Mouse (Mus musculus): ENCODE measurements around the gene D11Wsu47e. TPM values are rescaled to one million over a fixed set of nuclear protein-coding genes. Genes with fewer than 3 reads are reported as not detected.

The D11Wsu47e gene
- total RNA-seq, 2 experiments from 2014 or later, result 13.4 to 18.7 TPM

DNA sequence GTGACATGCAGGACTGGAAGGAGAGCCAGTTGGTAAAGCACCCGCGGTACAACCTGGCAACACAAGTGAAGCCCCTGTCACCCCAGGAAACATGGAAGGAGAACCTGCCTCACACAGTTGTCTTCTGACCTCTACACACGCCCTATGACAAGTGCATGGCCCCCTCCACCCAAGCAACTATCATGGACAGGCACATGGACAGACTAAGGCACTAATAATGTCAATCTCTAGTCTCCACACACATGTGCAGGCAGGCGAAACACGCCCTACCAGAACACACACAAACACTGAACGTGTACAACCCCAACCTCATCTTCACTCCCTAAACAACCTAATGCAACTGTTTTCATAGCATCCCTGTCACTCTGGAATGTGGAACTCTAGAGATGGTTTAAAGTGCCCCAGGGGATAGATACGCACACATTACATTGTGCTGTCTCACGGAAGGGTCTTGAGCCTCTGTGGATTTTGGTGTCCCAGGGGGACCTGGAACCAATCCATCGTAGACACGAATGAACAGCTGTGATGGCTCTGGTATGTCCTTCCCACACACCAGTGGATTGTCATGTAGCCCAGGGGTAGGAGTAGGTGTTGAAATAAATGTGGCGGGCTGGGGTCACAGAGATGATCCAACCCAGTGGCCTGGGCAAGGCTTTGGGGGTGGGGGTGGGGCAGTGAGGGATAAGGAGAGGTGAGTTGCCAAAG, 52.8 kb downstream of the D11Wsu47e start:
- DNase-seq, result no peak

DNA sequence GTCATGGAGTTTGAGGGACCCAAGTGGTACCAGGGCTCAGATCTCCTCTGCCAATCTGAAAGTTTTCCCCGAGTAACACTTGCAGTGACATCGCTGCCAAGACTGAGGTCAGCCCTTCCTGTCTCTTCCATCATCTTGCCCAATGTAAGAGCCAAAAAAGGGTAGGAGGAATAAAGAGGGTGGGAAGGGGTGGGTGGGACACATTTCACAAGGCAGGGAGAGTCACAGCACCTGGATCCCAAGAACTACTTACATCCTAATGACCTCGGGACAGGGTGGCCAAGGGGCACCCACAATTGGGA, 53.3 kb downstream of the D11Wsu47e start:
- no peak for DNase-seq

DNA sequence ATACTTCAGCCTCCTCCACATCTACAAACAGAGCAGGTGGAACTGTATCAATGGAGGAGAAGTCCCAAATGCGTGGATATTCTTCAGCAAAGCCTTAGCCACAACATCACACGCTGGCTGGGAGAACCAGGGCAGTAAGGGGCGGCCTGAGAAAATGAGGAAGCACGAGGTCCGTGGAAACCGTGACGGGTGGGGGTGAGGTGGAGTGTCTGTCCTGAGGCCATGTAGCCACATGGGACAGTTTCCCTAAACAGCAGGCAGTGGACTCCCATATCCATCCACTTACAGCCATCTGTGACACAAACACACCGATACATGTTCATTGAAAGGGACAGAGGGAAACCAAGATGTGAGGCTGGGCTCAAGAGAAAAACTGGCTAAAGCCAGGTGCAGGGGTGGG, 53.7 kb downstream of the D11Wsu47e start:
- DNase-seq, result no peak

DNA sequence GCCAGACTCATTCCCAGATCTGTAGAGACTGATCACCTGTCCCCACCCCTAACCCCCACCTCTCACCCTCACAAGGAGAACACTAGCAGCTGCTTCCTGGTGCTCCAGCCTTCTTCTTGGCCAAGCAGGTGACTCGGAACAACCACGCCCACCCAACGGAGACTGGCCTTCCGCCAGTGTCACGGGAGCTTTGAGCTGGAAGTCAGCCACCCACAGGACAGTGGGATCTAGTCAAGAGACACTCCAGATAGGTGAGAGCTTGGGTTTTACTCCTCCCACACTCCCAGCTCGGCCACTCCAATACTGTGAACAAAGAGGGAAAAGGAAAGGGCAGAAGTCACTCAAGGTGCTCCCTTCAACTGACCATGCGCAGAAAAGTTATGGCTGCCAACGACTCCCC, 55.0 kb downstream of the D11Wsu47e start:
- no peak for DNase-seq

DNA sequence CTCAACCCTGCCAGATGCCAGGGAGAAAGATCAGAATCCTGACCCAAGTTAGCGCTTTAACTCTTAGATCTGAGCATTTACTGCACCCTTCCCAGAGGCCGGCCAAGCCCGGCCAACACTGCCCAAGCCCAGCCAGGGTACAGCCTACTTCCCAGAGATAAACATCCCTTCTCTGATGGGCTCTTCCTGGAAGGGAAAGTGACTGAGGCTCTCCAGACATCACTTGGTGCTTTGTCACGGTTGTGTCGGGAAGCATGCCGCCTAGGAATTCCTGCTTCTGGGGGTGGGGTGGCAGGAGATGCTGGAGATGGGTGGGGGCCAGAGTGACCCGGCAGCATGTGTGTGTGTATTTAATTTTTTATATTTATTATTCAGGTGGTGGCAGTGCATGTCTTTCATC, 55.9 kb downstream of the D11Wsu47e start:
- DNase-seq, result no peak

DNA sequence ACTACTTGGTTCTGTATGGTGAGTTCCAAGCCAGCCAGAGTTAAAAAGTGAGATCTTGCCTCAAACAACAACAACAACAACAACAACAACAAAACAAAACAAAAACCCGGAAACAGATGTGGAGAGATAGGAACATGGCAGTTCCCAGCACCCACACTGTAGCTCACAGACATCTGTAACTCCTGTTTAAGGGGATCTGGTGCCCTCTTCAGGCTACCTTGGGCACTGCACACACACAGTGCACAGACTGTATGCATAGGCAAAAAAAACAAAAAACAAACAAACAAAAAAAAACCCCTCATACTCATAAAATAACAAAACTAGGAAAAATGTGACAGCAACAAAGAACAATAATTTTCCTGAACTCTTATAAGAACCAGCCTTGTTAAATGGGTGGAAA, 58.8 kb downstream of the D11Wsu47e start:
- DNase-seq, result no peak

Other genes with a start within 250 kb of the D11Wsu47e start
- gene Sstr2, start 65.1 kb upstream of the D11Wsu47e start, total RNA-seq (2021), result 1 to 10 TPM; 1.6 to 3.9 TPM
- gene Cog1, start 35.2 kb upstream of the D11Wsu47e start, total RNA-seq (2021), result 10 to 100 TPM; 35.4 to 39.5 TPM
- gene Slc39a11, start 34.3 kb upstream of the D11Wsu47e start, total RNA-seq (2021), result 10 to 100 TPM; 27.4 to 27.7 TPM
- gene Fam104a, start 257 bp upstream of the D11Wsu47e start, total RNA-seq (2021), result 10 to 100 TPM; 32.0 to 39.7 TPM
- under 1 TPM; 0.23 to 0.76 TPM for gene Cpsf4l, start 25.6 kb downstream of the D11Wsu47e start, total RNA-seq (2021)
- gene Cdc42ep4, start 67.5 kb downstream of the D11Wsu47e start, total RNA-seq (2021), result 100 to 1,000 TPM; 128 to 136 TPM

Data from adrenal gland, postnatal 36 days (tissue).